Mouse (Mus musculus): ENCODE data around the gene Tubb4b. TPM values are rescaled to one million over a fixed set of nuclear protein-coding genes. Genes with fewer than 3 reads are reported as not detected.

Tubb4b gene
- total and polyA plus RNA-seq, 3 experiments = 183 to 1,037 (median 979) TPM

DNA sequence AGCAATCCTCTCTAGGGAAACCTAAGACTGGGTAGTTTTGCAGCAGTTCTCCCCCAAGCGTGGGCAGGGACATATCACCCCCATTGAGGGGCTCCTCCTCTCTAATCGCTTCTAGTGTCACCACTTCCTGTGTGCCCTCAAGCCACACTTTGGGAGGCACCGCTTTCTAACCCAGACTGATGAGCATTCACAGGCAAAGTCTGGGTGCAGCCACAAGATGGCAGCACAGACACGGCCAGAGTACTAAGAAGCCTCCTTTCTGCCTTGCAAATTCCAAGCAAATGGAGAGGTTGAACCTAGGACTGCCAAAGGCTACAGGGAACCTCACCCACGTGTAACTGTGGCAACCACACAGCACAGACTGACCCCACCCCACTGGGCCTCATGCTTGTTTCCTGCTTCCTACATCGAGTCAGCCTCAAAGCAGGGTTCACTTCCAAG lies 31.2 kb downstream of the Tubb4b start (continued):
- TF ChIP-seq NELFE (IDR thresholded peaks at IDR 0.05; ENCODE audit: low read depth, low read length) (no peak), MXI1 (IDR thresholded peaks at IDR 0.05; ENCODE audit: low read depth, low read length) (peak; percentile 78)

DNA sequence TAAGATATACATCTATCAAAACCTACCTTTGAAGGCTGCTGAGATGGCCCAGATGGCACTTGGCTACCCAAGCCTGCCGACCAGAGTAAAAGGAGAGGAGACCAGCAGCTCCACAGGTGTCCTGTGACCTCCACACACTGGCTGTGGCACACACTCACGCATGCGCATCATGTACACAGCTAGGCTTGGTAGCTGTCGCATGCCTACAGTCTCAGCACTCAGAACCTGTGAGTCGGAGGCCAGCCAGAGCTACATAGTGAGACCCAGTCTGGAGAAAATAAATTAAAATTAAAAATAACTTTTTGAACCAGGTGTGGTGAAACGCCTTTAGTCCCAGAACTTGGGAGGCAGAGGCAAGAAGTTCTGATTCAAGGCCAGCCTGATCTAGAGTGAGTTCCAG lies 36.7 kb downstream of the Tubb4b start:
- Histone ChIP-seq H3K4me3 (ENCODE audit: control insufficient read depth in 1 of 2, insufficient read depth in 1 of 2, low read depth in 2 of 2, low read length in 2 of 2) (no peak overlapping the region), H3K27me3 (ENCODE audit: control insufficient read depth in 1 of 2, insufficient read depth in 2 of 2, low read length in 2 of 2) (no peaks in the 10 kb centered on the region), H3K27ac (ENCODE audit: control insufficient read depth, low read depth, low read length) (no peak overlapping the region), H3K9me3 (replicated peaks; ENCODE audit: insufficient read depth, low read length) (no peaks in the 10 kb centered on the region), H3K36me3 (ENCODE audit: control insufficient read depth in 1 of 2, insufficient read depth in 2 of 2, low read length in 2 of 2) (peaks cover 0 to 6% of the 10 kb centered on the region in 2 experiments; a peak in 2 of 4 replicates), H3K9ac (ENCODE audit: control insufficient read depth, low read depth, low read length, poor library complexity, severe bottlenecking) (no peak overlapping the region), H3K79me2 (ENCODE audit: control insufficient read depth, insufficient read depth, low read length, poor library complexity) (no peaks in the 10 kb centered on the region; the same call in 1 of the 2 replicates), H3K4me1 (ENCODE audit: control insufficient read depth in 1 of 2, insufficient read depth in 2 of 2, low read length in 2 of 2) (peaks cover 1 to 6% of the 10 kb centered on the region in 2 experiments; a peak in 2 of 4 replicates)
- DNase-seq (ENCODE audit: low read depth, low spot score) = no peak
- TF ChIP-seq MEF2A (IDR thresholded peaks at IDR 0.05; ENCODE audit: extremely low read depth, insufficient replicate concordance, low read depth, low read length, poor library complexity, severe bottlenecking) (no peak), E2F4 (IDR thresholded peaks at IDR 0.05; ENCODE audit: borderline replicate concordance, low read depth, low read length) (no peak), MAZ (IDR thresholded peaks at IDR 0.05; ENCODE audit: low read depth, low read length) (no peak), RCOR1 (IDR thresholded peaks at IDR 0.05; ENCODE audit: low read depth, low read length) (no peak), MYB (IDR thresholded peaks at IDR 0.05; ENCODE audit: low read depth, low read length) (no peak), BHLHE40 (IDR thresholded peaks at IDR 0.05; ENCODE audit: borderline replicate concordance, low read depth, low read length) (no peak), JUND (IDR thresholded peaks at IDR 0.05; ENCODE audit: low read depth, low read length) (no peak), POLR2AphosphoS5 (IDR thresholded peaks at IDR 0.05; ENCODE audit: borderline replicate concordance, low read depth, low read length) (no peak), RAD21 (IDR thresholded peaks at IDR 0.05; ENCODE audit: low read depth, low read length) (no peak), USF2 (IDR thresholded peaks at IDR 0.05; ENCODE audit: borderline replicate concordance in 1 of 2, insufficient read depth in 1 of 2, low read depth in 1 of 2, low read length in 2 of 2) (no peak), MAFK (IDR thresholded peaks at IDR 0.05; ENCODE audit: borderline replicate concordance, low read depth, low read length) (no peak), SIN3A (IDR thresholded peaks at IDR 0.05; ENCODE audit: low read length) (no peak)

DNA sequence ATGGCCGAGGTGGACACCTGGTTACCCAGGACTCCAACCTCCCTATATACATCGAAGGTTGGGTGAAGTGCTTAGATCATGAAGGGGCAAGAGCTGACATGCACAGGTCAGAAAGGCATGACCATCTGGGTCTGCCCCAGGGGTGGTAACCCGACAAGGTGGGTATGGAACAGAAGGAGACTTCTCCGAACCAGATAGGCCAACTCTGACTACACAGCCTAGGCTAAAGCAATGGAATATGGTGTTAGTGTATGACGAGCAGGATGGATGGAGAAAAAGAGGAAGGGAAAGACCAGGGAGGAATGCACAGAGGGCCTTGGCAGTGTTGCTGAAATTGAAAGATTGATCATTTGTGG lies 37.9 kb downstream of the Tubb4b start:
- Histone ChIP-seq H3K4me1 (ENCODE audit: control insufficient read depth in 1 of 2, insufficient read depth in 2 of 2, low read length in 2 of 2) (peaks cover 1 to 6% of the 10 kb centered on the region in 2 experiments; a peak in 2 of 4 replicates), H3K4me3 (ENCODE audit: control insufficient read depth in 1 of 2, insufficient read depth in 1 of 2, low read depth in 2 of 2, low read length in 2 of 2) (peak overlapping the region; percentile 73 to 95), H3K36me3 (ENCODE audit: control insufficient read depth in 1 of 2, insufficient read depth in 2 of 2, low read length in 2 of 2) (peaks cover 0 to 5% of the 10 kb centered on the region in 2 experiments; a peak in 2 of 4 replicates), H3K27me3 (ENCODE audit: control insufficient read depth in 1 of 2, insufficient read depth in 2 of 2, low read length in 2 of 2) (no peaks in the 10 kb centered on the region), H3K9ac (ENCODE audit: control insufficient read depth, low read depth, low read length, poor library complexity, severe bottlenecking) (peak overlapping the region; percentile 84), H3K79me2 (ENCODE audit: control insufficient read depth, insufficient read depth, low read length, poor library complexity) (peaks cover 6% of the 10 kb centered on the region), H3K27ac (ENCODE audit: control insufficient read depth, low read depth, low read length) (no peak overlapping the region), H3K9me3 (replicated peaks; ENCODE audit: insufficient read depth, low read length) (no peaks in the 10 kb centered on the region)
- DNase-seq (ENCODE audit: low read depth, low spot score) = no peak
- TF ChIP-seq ZMIZ1 (IDR thresholded peaks at IDR 0.05; ENCODE audit: low read depth, low read length) (no peak), ZKSCAN1 (IDR thresholded peaks at IDR 0.05; ENCODE audit: low read depth, low read length) (no peak), GABPA (IDR thresholded peaks at IDR 0.05; ENCODE audit: low read depth, low read length) (no peak), KAT2A (conservative IDR thresholded peaks at IDR 0.05; ENCODE audit: low read depth, low read length) (no peak), ZC3H11A (IDR thresholded peaks at IDR 0.05; ENCODE audit: low read depth, low read length) (no peak), NELFE (IDR thresholded peaks at IDR 0.05; ENCODE audit: low read depth, low read length) (no peak), CHD2 (IDR thresholded peaks at IDR 0.05; ENCODE audit: low read length) (no peak), POLR2AphosphoS2 (IDR thresholded peaks at IDR 0.05; ENCODE audit: low read length) (no peak), ETS1 (IDR thresholded peaks at IDR 0.05; ENCODE audit: low read depth, low read length) (no peak), MAFK (IDR thresholded peaks at IDR 0.05; ENCODE audit: borderline replicate concordance, low read depth, low read length) (no peak), RCOR1 (IDR thresholded peaks at IDR 0.05; ENCODE audit: low read depth, low read length) (no peak), RAD21 (IDR thresholded peaks at IDR 0.05; ENCODE audit: low read depth, low read length) (no peak), NRF1 (IDR thresholded peaks at IDR 0.05; ENCODE audit: insufficient read depth, low read depth, low read length, poor library complexity, severe bottlenecking) (no peak), ZNF384 (IDR thresholded peaks at IDR 0.05; ENCODE audit: low read depth, low read length) (no peak)
